Mouse (Mus musculus): ENCODE measurements around the gene Myh6.
"Not testable (repeated sequence)": the region's sequence is repeated elsewhere in the genome, so short reads cannot be mapped to it uniquely, and the experiment has no call there.

- TF ChIP-seq POLR2A (IDR thresholded peaks at IDR 0.05; ENCODE audit: borderline replicate concordance, control insufficient read depth, low read depth, low read length); CTCF (IDR thresholded peaks at IDR 0.05; ENCODE audit: control insufficient read depth, insufficient read depth, low read length): not testable (repeated sequence)
Measured at GRCm38 (mm10) chr14:54947008-54947407, 19.7 kb downstream of the Myh6 start.

All from bone marrow, adult 2 months (tissue).